Comparison of ENCODE assay signal across 12 mouse cellular contexts in the genomic region with DNA sequence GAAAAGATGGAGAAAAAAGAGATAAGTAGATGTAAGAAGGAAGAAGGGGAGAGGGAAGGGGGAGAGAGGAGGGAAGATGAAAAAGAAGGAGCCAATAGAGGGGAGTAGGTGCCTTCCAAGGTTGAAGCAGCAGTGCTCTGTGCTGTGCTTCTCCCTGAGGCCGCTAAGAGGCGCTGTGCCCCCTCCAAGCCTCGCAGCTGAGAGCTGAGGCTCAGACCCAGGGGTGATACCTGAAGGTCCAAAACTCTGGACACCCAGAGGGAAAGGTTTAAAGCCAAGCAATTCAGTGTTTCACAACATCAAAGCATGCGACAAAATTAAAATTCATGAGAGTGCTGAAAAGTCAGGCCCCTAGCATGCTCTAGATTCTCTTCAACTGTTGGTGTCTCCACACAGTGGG. TPM values are rescaled to one million over a fixed set of nuclear protein-coding genes. Genes with fewer than 3 reads are reported as not detected.
DNase-seq lines count a peak whose midpoint lies in the region; ATAC-seq and TF ChIP-seq lines count a peak whose summit lies in the region.
"Had no signal": no experiment of that assay in that cellular context is flagged by ENCODE, and none has a peak within 500 bp of the region (broad histone marks: within the 10 kb centered on the region; RNA-seq: fewer than 3 reads in every experiment).

No protein-coding gene starts in this region.

- H3K4me2 ChIP-seq in limb, embryonic 11.5 days (ENCODE audit: low read depth, severe bottlenecking): no peak overlapping the region
- no peak overlapping the region for H3K4me2 ChIP-seq in CH12.LX (ENCODE audit: insufficient read depth, low read depth, poor library complexity, severe bottlenecking)

- no peaks in the 10 kb centered on the region for H3K4me1 ChIP-seq in limb, embryonic 11.5 days (ENCODE audit: control insufficient read depth, insufficient read depth, low read length)
- no peaks in the 10 kb centered on the region for H3K4me1 ChIP-seq in limb, embryonic 10.5 days
- H3K4me1 ChIP-seq in CH12.LX (ENCODE audit: control insufficient read depth in 1 of 2, insufficient read depth in 2 of 2): no peaks in the 10 kb centered on the region

- H3K4me3 ChIP-seq in limb, embryonic 11.5 days (ENCODE audit: low read depth, low read length): no peak overlapping the region
- no peak overlapping the region for H3K4me3 ChIP-seq in limb, embryonic 10.5 days
- no peak overlapping the region for H3K4me3 ChIP-seq in CH12.LX (replicated peaks in 1 of 3; ENCODE audit: low read depth in 2 of 3, low read length in 2 of 3, poor library complexity in 1 of 3)

- TF ChIP-seq EP300 in CH12.LX (IDR thresholded peaks at IDR 0.05; ENCODE audit: low read length): no peak

- peak; percentile 49 for TF ChIP-seq RAD21 in CH12.LX (IDR thresholded peaks at IDR 0.05; ENCODE audit: low read depth, low read length)

- H3K27me3 ChIP-seq in limb, embryonic 11.5 days (ENCODE audit: control insufficient read depth, insufficient read depth, low read length): no peaks in the 10 kb centered on the region
- no peaks in the 10 kb centered on the region for H3K27me3 ChIP-seq in limb, embryonic 10.5 days (ENCODE audit: low read depth, poor library complexity, severe bottlenecking)
- H3K27me3 ChIP-seq in CH12.LX (replicated peaks): peaks cover 4% of the 10 kb centered on the region

- no peak overlapping the region for H3K27ac ChIP-seq in limb, embryonic 11.5 days (replicated peaks; ENCODE audit: low read depth, low read length)
- no peak overlapping the region for H3K27ac ChIP-seq in limb, embryonic 10.5 days
- H3K27ac ChIP-seq in CH12.LX (ENCODE audit: insufficient read depth, low read depth): no peak overlapping the region

- in situ Hi-C loops in CH12.LX (cut with MboI; ENCODE audit: low pct_ligation_motif_present, low pct_unique_long_range_greater_than_20kb, low sequenced_read_pairs): loop anchor here (25.0 kb wide), 1 partner anchor 968 kb away; no protein-coding TSS in a partner anchor

- H3K9ac ChIP-seq in limb, embryonic 11.5 days (ENCODE audit: low read length): no peak overlapping the region
- H3K9ac ChIP-seq in CH12.LX (ENCODE audit: insufficient read depth, low read depth): no peak overlapping the region

- TF ChIP-seq CTCF in CH12.LX (conservative IDR thresholded peaks at IDR 0.05 in 1 of 2, IDR thresholded peaks at IDR 0.05 in 1 of 2; ENCODE audit: low read depth in 2 of 2, low read length in 2 of 2): peak; percentile 33 to 57; a peak in 3 of 4 replicates

- WGBS in limb, embryonic 11.5 days: 29% methylated on average over 4 of the region's 4 CpGs
- whole genome bisulfite sequencing in limb, embryonic 10.5 days: 26% methylated on average over 4 of the region's 4 CpGs

- ATAC-seq in limb, embryonic 11.5 days (ENCODE audit: insufficient number of reproducible peaks, low FRiP score, low TSS enrichment, low read depth): no peak
- ATAC-seq in megakaryocyte-erythroid progenitor cell, adult 5-6 weeks (replicated peaks; ENCODE audit: low FRiP score, low TSS enrichment, poor library complexity, severe bottlenecking): peak; percentile 66
- ATAC-seq: forebrain, embryonic 14.5 days had no signal

- no peaks in the 10 kb centered on the region for H3K36me3 ChIP-seq in limb, embryonic 11.5 days (ENCODE audit: control insufficient read depth, insufficient read depth, low read length)
- H3K36me3 ChIP-seq in limb, embryonic 10.5 days: no peaks in the 10 kb centered on the region
- H3K36me3 ChIP-seq in CH12.LX (replicated peaks in 1 of 2; ENCODE audit: control insufficient read depth in 1 of 2, insufficient read depth in 1 of 2, low read length in 1 of 2): no peaks in the 10 kb centered on the region

- H3K9me3 ChIP-seq in limb, embryonic 11.5 days (ENCODE audit: control insufficient read depth, low read length): no peaks in the 10 kb centered on the region
- H3K9me3 ChIP-seq in limb, embryonic 10.5 days (replicated peaks): no peaks in the 10 kb centered on the region
- no peaks in the 10 kb centered on the region for H3K9me3 ChIP-seq in CH12.LX (replicated peaks; ENCODE audit: low read length)

- no peak for TF ChIP-seq POLR2A in CH12.LX (IDR thresholded peaks at IDR 0.05; ENCODE audit: low read depth, low read length)

- peak; percentile 20 for DNase-seq in limb, embryonic 11.5 days (ENCODE audit: low spot score)
- DNase-seq in limb, embryonic 10.5 days (ENCODE audit: low spot score): no peak
- DNase-seq in CH12.LX (ENCODE audit: extremely low read depth) (no peak), NIH3T3 (ENCODE audit: low read depth) (peak; percentile 37)
- DNase-seq in cerebellum, adult 9-11 months: no peak
- DNase-seq in ovary, postnatal 10 days (ENCODE audit: low spot score): no peak
- DNase-seq: gastrocnemius, postnatal 36 days; heart, postnatal 4 days had no signal

- dilution Hi-C loops in CH12.LX (cut with MboI; ENCODE audit: extremely low pct_ligation_motif_present, extremely low pct_unique_long_range_greater_than_20kb, low sequenced_read_pairs): no loop called here

- H3K79me2 ChIP-seq in CH12.LX (replicated peaks; ENCODE audit: control insufficient read depth, extremely low read depth, insufficient read depth, poor library complexity, severe bottlenecking): no peaks in the 10 kb centered on the region

TF ChIP-seq in CH12.LX, 34 proteins besides CTCF, POLR2A, EP300 and RAD21:
- TF ChIP-seq SMC3 (IDR thresholded peaks at IDR 0.05; ENCODE audit: low read depth, low read length) (peak; percentile 24; the same call in 1 of the 2 replicates), BHLHE40 (IDR thresholded peaks at IDR 0.05; ENCODE audit: low read depth, low read length) (no peak)
TF ChIP-seq in CH12.LX: peak in this region for 1.

RNA-seq across cellular contexts. Expression of gene Olfr374, which starts 1.7 kb away (rescaled TPM):
- polyA plus RNA-seq in limb, embryonic 11.5 days (2014; fragmentation: Nextera tagmentation; extraction: Ambion mirVana): not detected in 2 replicates
- polyA plus RNA-seq in limb, embryonic 10.5 days (2016; fragmentation: Nextera tagmentation; extraction: Ambion mirVana): 0.04 TPM in 1 of 2 replicates, not detected in the other
- total RNA-seq in CH12.LX (2012; rRNA removed) (not detected in 2 replicates), CH12.LX (2014; rRNA removed) (not detected in 2 replicates)
- polyA plus RNA-seq in CH12.LX (2012; ENCODE audit: insufficient read length, low read depth): 0.19 TPM in 1 of 2 replicates, not detected in the other
- total RNA-seq in megakaryocyte-erythroid progenitor cell, adult 5-6 weeks (2014; fragmentation: Nextera tagmentation): not detected in 2 replicates
- total RNA-seq in megakaryocyte-erythroid progenitor cell, adult 5-6 weeks (2017): not detected in 2 replicates
- total RNA-seq: gastrocnemius, postnatal 36 days; heart, postnatal 4 days had no signal
- polyA plus RNA-seq: forebrain, embryonic 14.5 days; kidney, embryonic 14.5 days; liver, embryonic 16.5 days had no signal

RNA-seq across cellular contexts. Expression of gene Olfr373, which starts 22.2 kb away (rescaled TPM):
- polyA plus RNA-seq in limb, embryonic 11.5 days (2014; fragmentation: Nextera tagmentation; extraction: Ambion mirVana): 0.04 TPM in 1 of 2 replicates, not detected in the other
- 0.04 TPM in 1 of 2 replicates, not detected in the other for polyA plus RNA-seq in limb, embryonic 10.5 days (2016; fragmentation: Nextera tagmentation; extraction: Ambion mirVana)
- total RNA-seq in CH12.LX (2012; rRNA removed) (0.04 TPM in 1 of 2 replicates, not detected in the other), CH12.LX (2014; rRNA removed) (not detected in 2 replicates)
- 0.29 and 0.30 TPM in 2 replicates for polyA plus RNA-seq in CH12.LX (2012; ENCODE audit: insufficient read length, low read depth)
- not detected in 2 replicates for total RNA-seq in megakaryocyte-erythroid progenitor cell, adult 5-6 weeks (2014; fragmentation: Nextera tagmentation)
- total RNA-seq in megakaryocyte-erythroid progenitor cell, adult 5-6 weeks (2017): not detected in 2 replicates
- total RNA-seq: gastrocnemius, postnatal 36 days; heart, postnatal 4 days had no signal
- polyA plus RNA-seq: forebrain, embryonic 14.5 days; kidney, embryonic 14.5 days; liver, embryonic 16.5 days had no signal

RNA-seq across cellular contexts. Expression of gene Tpm4, which starts 29.6 kb away (rescaled TPM):
- 789 and 800 TPM in 2 replicates for polyA plus RNA-seq in limb, embryonic 11.5 days (2014; fragmentation: Nextera tagmentation; extraction: Ambion mirVana)
- 828 and 829 TPM in 2 replicates for polyA plus RNA-seq in limb, embryonic 10.5 days (2016; fragmentation: Nextera tagmentation; extraction: Ambion mirVana)
- total RNA-seq in CH12.LX (2012; rRNA removed) (94.8 and 96.2 TPM in 2 replicates), CH12.LX (2014; rRNA removed) (284 and 318 TPM in 2 replicates)
- 203 and 218 TPM in 2 replicates for polyA plus RNA-seq in CH12.LX (2012; ENCODE audit: insufficient read length, low read depth)
- 10.4 and 13.4 TPM in 2 replicates for total RNA-seq in megakaryocyte-erythroid progenitor cell, adult 5-6 weeks (2014; fragmentation: Nextera tagmentation)
- 5.9 and 15.5 TPM in 2 replicates for total RNA-seq in megakaryocyte-erythroid progenitor cell, adult 5-6 weeks (2017)

RNA-seq across cellular contexts. Expression of gene Rab8a, which starts 55.8 kb away (rescaled TPM):
- 98.8 and 123 TPM in 2 replicates for polyA plus RNA-seq in limb, embryonic 11.5 days (2014; fragmentation: Nextera tagmentation; extraction: Ambion mirVana)
- 137 and 139 TPM in 2 replicates for polyA plus RNA-seq in limb, embryonic 10.5 days (2016; fragmentation: Nextera tagmentation; extraction: Ambion mirVana)
- total RNA-seq in CH12.LX (2012; rRNA removed) (102 and 113 TPM in 2 replicates), CH12.LX (2014; rRNA removed) (165 and 190 TPM in 2 replicates)
- polyA plus RNA-seq in CH12.LX (2012; ENCODE audit: insufficient read length, low read depth): 136 and 186 TPM in 2 replicates
- total RNA-seq in megakaryocyte-erythroid progenitor cell, adult 5-6 weeks (2014; fragmentation: Nextera tagmentation): 23.8 and 49.8 TPM in 2 replicates
- 298 and 374 TPM in 2 replicates for total RNA-seq in megakaryocyte-erythroid progenitor cell, adult 5-6 weeks (2017)

Comparison
In these comparisons a context has a peak if more than half of its experiments do, and no peak if none do; other contexts are left out.
1. DNase-seq: peak in limb, embryonic 11.5 days (single experiment) and NIH3T3 (single experiment); none in limb, embryonic 10.5 days (single experiment), CH12.LX (single experiment), cerebellum, adult 9-11 months (single experiment) and ovary, postnatal 10 days (single experiment).